Mouse (Mus musculus) cerebellum, adult 2 months (tissue): ENCODE measurements around the gene Cmas. TPM values are rescaled to one million over a fixed set of nuclear protein-coding genes. Genes with fewer than 3 reads are reported as not detected.

ENCODE experiments used
- DNase-seq, 2 experiments: peaks; one replicate each; pipeline ENCODE4 v3.0.0; 2021
- H3K27ac ChIP-seq: fragments of 200-500 bp; 2 replicates; pipeline ENCODE4 v1.5.1; 2012; ENCODE audit warnings: low read length, control low read depth, inconsistent platforms; ENCODE audit not compliant: insufficient read depth
- H3K27me3 ChIP-seq: fragments of 200-500 bp; 2 replicates; pipeline ENCODE4 v1.6.1; 2012; ENCODE audit warnings: inconsistent platforms, mild to moderate bottlenecking, low read length, moderate library complexity; ENCODE audit not compliant: control insufficient read depth, insufficient read depth
- H3K4me1 ChIP-seq: fragments of 200-500 bp; 2 replicates; pipeline ENCODE4 v1.6.1; 2011; ENCODE audit warnings: low read length; ENCODE audit not compliant: control insufficient read depth, insufficient read depth
- H3K4me3 ChIP-seq: fragments of 200-500 bp; replicated peaks from 2 replicates; pipeline ENCODE3; 2011; ENCODE audit warnings: mild to moderate bottlenecking, low read depth, low read length, control low read depth; ENCODE audit not compliant: insufficient read depth
- CTCF ChIP-seq: fragments of 200-500 bp; IDR thresholded peaks from 2 replicates; pipeline ENCODE4 v1.5.1; 2011; ENCODE audit warnings: low read depth, mild to moderate bottlenecking, control low read depth, low read length, moderate library complexity, borderline replicate concordance; ENCODE audit not compliant: insufficient read depth
- POLR2A ChIP-seq: fragments of 200-500 bp; IDR thresholded peaks from 2 replicates; pipeline ENCODE4 v1.6.1; 2011; ENCODE audit warnings: low read length, control low read depth, borderline replicate concordance; ENCODE audit not compliant: insufficient read depth
- WGBS: fragments of 180-500 bp; shearing (Covaris S2); methylation state at CpG from one replicate; pipeline ENCODE4 v1.1.7; 2018; 5-methylcytosine and 5-hydroxymethylcytosine counted together
- polyA plus RNA-seq: library from polyadenylated mRNA; depleted of rRNA; stranded (reverse); fragments of >200 nt; gene quantifications from 2 replicates; pipeline ENCODE4 v1.2.3, GENCODE M21; 2012

The Cmas gene
- polyA plus RNA-seq, 1 experiment: 90.4 TPM

GRCm38 (mm10) chr6:142789736-142790135, 33.2 kb downstream of the Cmas start:
- 60% methylated on average over 10 of the region's 10 CpGs for WGBS
- no peak for DNase-seq
- no peak for TF ChIP-seq POLR2A
- Histone ChIP-seq H3K27ac (no peak overlapping the region), H3K27me3 (no peaks in the 10 kb centered on the region; the same call in 1 of the 2 replicates), H3K4me3 (no peak overlapping the region), H3K4me1 (no peaks in the 10 kb centered on the region)

DNA sequence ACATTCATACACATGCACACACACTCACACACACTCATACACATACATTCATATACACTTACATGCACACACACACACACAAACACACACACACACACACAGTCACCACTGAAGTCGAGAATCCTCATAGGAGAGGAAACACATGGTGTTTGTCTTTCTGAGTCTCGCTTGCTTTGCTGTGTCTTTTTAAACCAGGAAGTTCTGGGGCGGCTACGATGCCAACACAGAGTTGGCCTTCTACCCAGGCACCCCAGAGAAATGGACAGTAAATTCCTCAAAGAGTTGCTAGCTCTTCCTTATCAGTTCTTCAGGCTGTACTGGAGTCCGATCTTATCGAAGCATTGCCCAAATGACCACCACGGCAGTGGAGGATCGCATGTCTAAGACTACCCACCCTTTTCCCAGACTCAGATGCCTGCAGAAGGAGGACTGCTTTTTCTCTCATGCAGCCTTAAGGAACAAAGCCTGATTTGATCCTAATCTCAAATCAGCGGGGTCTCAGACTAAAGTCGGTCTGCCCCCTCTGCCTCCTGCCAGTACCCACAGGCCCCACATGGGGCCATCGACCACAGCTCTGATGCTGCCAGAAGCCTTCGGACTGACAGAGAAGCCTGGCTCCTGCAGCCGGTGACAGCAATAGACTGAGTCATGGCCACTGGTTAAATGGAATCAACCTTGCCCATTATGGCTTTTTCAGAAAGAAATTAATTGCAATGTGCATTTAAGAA, 35.9 kb downstream of the Cmas start:
- H3K4me3 ChIP-seq: no peak overlapping the region
- DNase-seq: no peak
- no peak overlapping the region for H3K27ac ChIP-seq
- 22% methylated on average over 13 of the region's 13 CpGs for WGBS
- no peak for TF ChIP-seq POLR2A
- no peak for TF ChIP-seq CTCF
- no peaks in the 10 kb centered on the region; the same call in 1 of the 2 replicates for H3K27me3 ChIP-seq
- no peaks in the 10 kb centered on the region for H3K4me1 ChIP-seq

GRCm38 (mm10) chr6:142793468-142793867, 37.0 kb downstream of the Cmas start:
- Histone ChIP-seq H3K4me1 (no peaks in the 10 kb centered on the region), H3K27me3 (no peaks in the 10 kb centered on the region; the same call in 1 of the 2 replicates), H3K4me3 (no peak overlapping the region), H3K27ac (no peak overlapping the region)
- no peak for DNase-seq
- TF ChIP-seq CTCF (no peak), POLR2A (no peak)
- 46% methylated on average over 7 of the region's 7 CpGs for WGBS

GRCm38 (mm10) chr6:142795087-142795486, 38.6 kb downstream of the Cmas start:
- H3K4me3 ChIP-seq: no peak overlapping the region
- DNase-seq: no peak
- H3K27ac ChIP-seq: no peak overlapping the region
- no peaks in the 10 kb centered on the region; the same call in 1 of the 2 replicates for H3K27me3 ChIP-seq
- 78% methylated on average over 9 of the region's 9 CpGs for WGBS
- no peaks in the 10 kb centered on the region for H3K4me1 ChIP-seq
- TF ChIP-seq CTCF: no peak
- TF ChIP-seq POLR2A: no peak

DNA sequence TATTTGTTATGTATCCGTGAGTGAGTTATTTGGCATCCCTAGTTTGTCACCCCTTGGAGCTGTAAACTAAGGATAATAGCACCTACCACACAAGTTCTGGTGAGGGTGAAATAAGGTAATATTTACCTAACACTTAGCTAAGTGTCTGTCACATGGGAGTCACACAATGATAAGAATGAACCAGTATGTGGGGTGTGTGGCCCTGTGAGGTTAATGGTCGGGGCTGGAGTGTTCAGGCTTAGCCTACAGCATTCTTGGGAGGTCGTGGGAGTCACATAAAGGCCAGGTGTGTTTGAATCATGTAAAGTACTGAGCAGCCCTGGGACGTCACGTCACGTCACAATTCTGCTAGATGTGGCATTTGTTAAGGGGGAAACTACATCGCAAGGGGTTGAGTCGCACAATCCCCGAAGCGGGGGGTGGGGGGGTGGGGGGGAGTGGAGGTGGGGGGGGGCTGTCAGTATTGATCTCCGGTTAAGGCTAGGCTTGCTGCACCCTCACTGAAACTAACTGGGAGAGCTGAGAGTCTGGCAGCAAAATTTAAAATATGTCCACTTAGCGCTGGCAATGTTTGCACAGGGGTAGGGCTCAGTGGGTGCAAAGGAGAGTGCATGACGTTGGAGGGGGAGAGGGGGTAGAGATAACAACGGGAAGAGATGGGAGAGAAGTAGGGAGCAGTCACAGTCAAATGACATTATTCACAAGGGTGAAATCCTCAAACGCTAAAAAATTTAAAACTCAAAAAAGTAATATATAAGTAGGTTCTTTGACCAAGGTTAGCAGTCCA, 39.4 kb downstream of the Cmas start:
- H3K4me3 ChIP-seq: no peak overlapping the region
- no peak for DNase-seq
- H3K27me3 ChIP-seq: no peaks in the 10 kb centered on the region; the same call in 1 of the 2 replicates
- H3K27ac ChIP-seq: no peak overlapping the region
- H3K4me1 ChIP-seq: no peaks in the 10 kb centered on the region
- 82% methylated on average over 15 of the region's 15 CpGs for whole genome bisulfite sequencing
- TF ChIP-seq POLR2A (no peak), CTCF (no peak)

- no peak for DNase-seq
- Histone ChIP-seq H3K4me3 (no peak overlapping the region), H3K4me1 (no peaks in the 10 kb centered on the region), H3K27me3 (no peaks in the 10 kb centered on the region), H3K27ac (no peak overlapping the region)
- TF ChIP-seq POLR2A: no peak
- no peak for TF ChIP-seq CTCF
- WGBS: 82% methylated on average over 1 of the region's 1 CpGs
Observed at GRCm38 (mm10) chr6:142797996-142798395, 41.5 kb downstream of the Cmas start.

DNA sequence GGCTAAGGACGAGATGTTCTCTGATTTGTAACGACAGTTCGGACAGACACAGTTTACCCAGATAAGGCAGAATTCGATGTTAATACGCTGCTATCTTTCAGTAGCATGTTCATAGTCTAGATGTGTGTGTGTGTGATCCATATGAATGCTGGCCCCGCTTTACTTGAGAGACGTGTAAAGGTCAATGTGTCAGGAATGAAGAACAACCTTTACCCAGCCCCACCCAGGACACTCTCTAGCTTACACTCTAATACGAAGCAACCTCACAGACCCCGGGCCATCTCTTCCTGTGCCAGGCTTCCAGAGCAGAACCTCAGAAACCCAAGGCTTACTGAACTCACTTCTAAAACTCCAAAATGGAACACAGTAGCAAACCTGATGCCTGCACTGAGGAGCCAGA, 42.4 kb downstream of the Cmas start:
- no peaks in the 10 kb centered on the region for H3K4me1 ChIP-seq
- H3K4me3 ChIP-seq: no peak overlapping the region
- DNase-seq: no peak
- TF ChIP-seq POLR2A: no peak
- TF ChIP-seq CTCF: no peak
- H3K27ac ChIP-seq: no peak overlapping the region
- no peaks in the 10 kb centered on the region for H3K27me3 ChIP-seq
- WGBS: 81% methylated on average over 9 of the region's 9 CpGs

DNA sequence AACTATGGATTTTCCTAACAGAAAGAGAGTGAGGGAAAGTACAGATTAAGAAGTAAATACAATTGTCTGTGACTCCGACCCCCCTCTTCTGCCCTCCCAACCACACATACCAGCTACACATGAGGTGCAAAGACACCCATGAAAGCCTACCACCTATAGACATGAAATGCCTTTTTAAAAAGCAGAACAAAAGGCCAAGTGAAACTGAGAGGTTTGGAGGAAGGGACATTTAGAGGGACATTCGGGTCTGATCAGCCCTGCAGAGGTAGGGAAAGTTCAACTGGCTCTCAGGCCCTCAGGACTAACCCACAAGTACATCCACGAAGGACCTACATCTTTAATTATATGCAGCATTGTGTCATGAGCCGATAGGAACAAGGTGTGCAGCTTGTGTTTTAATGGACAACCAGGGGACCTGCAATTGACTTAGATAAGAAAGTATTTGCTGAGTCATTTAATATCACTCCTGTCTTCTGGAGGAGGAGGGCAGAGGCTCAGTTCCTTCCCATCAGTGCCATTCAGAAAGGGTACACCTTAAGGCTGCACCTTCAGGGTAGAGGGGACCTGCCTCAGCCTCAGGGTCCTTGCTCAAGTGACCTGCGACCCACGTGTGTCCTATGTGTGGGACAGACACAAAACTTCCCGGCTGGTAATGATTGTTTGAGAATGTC, 43.4 kb downstream of the Cmas start:
- WGBS: 86% methylated on average over 7 of the region's 7 CpGs

More for the DNA sequence above, 43.4 kb downstream of the Cmas start:
- no peaks in the 10 kb centered on the region for H3K4me1 ChIP-seq
- TF ChIP-seq CTCF (no peak), POLR2A (no peak)
- no peak overlapping the region for H3K27ac ChIP-seq
- H3K4me3 ChIP-seq: no peak overlapping the region
- no peaks in the 10 kb centered on the region for H3K27me3 ChIP-seq
- no peak for DNase-seq
